Mouse (Mus musculus): ENCODE measurements around the gene Draxin. TPM values are rescaled to one million over a fixed set of nuclear protein-coding genes. Genes with fewer than 3 reads are reported as not detected.
"Not testable (repeated sequence)": the region's sequence is repeated elsewhere in the genome, so short reads cannot be mapped to it uniquely, and the experiment has no call there.

The Draxin gene
- polyA plus RNA-seq, 1 experiment from 2014 or later: 17.4 TPM

GRCm38 (mm10) chr4:148121982-148122693, 8.4 kb downstream of the Draxin start:
- Histone ChIP-seq H3K27me3 (ENCODE audit: control insufficient read depth, insufficient read depth, low read length) (no peaks in the 10 kb centered on the region), H3K9me3 (ENCODE audit: control insufficient read depth, low read length) (no peaks in the 10 kb centered on the region), H3K4me2 (replicated peaks) (no peak overlapping the region), H3K27ac (peak overlapping the region; percentile 72), H3K36me3 (replicated peaks; ENCODE audit: control insufficient read depth, insufficient read depth) (no peaks in the 10 kb centered on the region), H3K4me1 (replicated peaks; ENCODE audit: control insufficient read depth, insufficient read depth, low read length) (peaks cover 24% of the 10 kb centered on the region; the same call in 1 of the 2 replicates), H3K4me3 (replicated peaks; ENCODE audit: low read length) (no peak overlapping the region), H3K9ac (peak overlapping the region; percentile 44; the same call in 1 of the 2 replicates)
- 10% methylated on average over 6 of the region's 6 CpGs for WGBS
- DNase-seq (ENCODE audit: low spot score): peak; percentile 57
- peak; percentile 81 for ATAC-seq (ENCODE audit: low FRiP score)

GRCm38 (mm10) chr4:148121362-148121761, 9.1 kb downstream of the Draxin start:
- ATAC-seq (ENCODE audit: low FRiP score) (peak; percentile 62), DNase-seq (ENCODE audit: low spot score) (peak; percentile 78)
- no peak overlapping the region for H3K4me2 ChIP-seq (replicated peaks)
- 55% methylated on average over 4 of the region's 4 CpGs for WGBS
- H3K9me3 ChIP-seq (ENCODE audit: control insufficient read depth, low read length): no peaks in the 10 kb centered on the region
- H3K36me3 ChIP-seq (replicated peaks; ENCODE audit: control insufficient read depth, insufficient read depth): no peaks in the 10 kb centered on the region
- H3K27ac ChIP-seq: peak overlapping the region; percentile 72
- H3K9ac ChIP-seq: peak overlapping the region; percentile 44; the same call in 1 of the 2 replicates
- H3K27me3 ChIP-seq (ENCODE audit: control insufficient read depth, insufficient read depth, low read length): no peaks in the 10 kb centered on the region
- H3K4me1 ChIP-seq (replicated peaks; ENCODE audit: control insufficient read depth, insufficient read depth, low read length): peaks cover 24% of the 10 kb centered on the region; the same call in 1 of the 2 replicates
- H3K4me3 ChIP-seq (replicated peaks; ENCODE audit: low read length): no peak overlapping the region

GRCm38 (mm10) chr4:148120555-148120954, 9.9 kb downstream of the Draxin start:
- no peaks in the 10 kb centered on the region for H3K9me3 ChIP-seq (ENCODE audit: control insufficient read depth, low read length)
- no peaks in the 10 kb centered on the region for H3K27me3 ChIP-seq (ENCODE audit: control insufficient read depth, insufficient read depth, low read length)
- WGBS: 77% methylated on average over 9 of the region's 9 CpGs
- H3K9ac ChIP-seq: no peak overlapping the region
- no peak for DNase-seq (ENCODE audit: low spot score)
- peaks cover 24% of the 10 kb centered on the region; the same call in 1 of the 2 replicates for H3K4me1 ChIP-seq (replicated peaks; ENCODE audit: control insufficient read depth, insufficient read depth, low read length)
- peak overlapping the region; percentile 66 for H3K27ac ChIP-seq
- H3K36me3 ChIP-seq (replicated peaks; ENCODE audit: control insufficient read depth, insufficient read depth): no peaks in the 10 kb centered on the region
- ATAC-seq (ENCODE audit: low FRiP score): no peak
- H3K4me3 ChIP-seq (replicated peaks; ENCODE audit: low read length): no peak overlapping the region
- H3K4me2 ChIP-seq (replicated peaks): no peak overlapping the region

DNA sequence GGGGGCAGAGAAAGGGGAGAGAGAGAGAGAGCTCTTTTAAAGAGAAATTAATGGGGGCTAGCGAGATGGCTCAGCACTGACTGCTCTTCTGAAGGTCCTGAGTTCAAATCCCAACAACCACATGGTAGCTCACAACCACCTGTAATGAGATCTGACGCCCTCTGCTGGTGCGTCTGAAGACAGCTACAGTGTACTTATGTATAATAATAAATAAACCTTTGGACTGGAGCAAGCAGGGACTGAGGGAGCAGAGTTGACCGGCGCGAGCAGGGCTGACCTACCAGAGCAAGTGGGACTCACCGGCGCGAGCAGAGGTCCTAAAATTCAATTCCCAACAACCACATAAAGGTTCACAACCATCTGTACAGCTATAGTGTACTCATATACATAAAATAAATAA, 10.9 kb downstream of the Draxin start:
- 85% methylated on average over 9 of the region's 9 CpGs for WGBS
- not testable (repeated sequence) for DNase-seq (ENCODE audit: low spot score); H3K9me3 ChIP-seq (ENCODE audit: control insufficient read depth, low read length); H3K27ac ChIP-seq; H3K9ac ChIP-seq; ATAC-seq (ENCODE audit: low FRiP score); H3K27me3 ChIP-seq (ENCODE audit: control insufficient read depth, insufficient read depth, low read length); H3K36me3 ChIP-seq (replicated peaks; ENCODE audit: control insufficient read depth, insufficient read depth); H3K4me2 ChIP-seq (replicated peaks); H3K4me3 ChIP-seq (replicated peaks; ENCODE audit: low read length)
- peaks cover 24% of the 10 kb centered on the region; the same call in 1 of the 2 replicates for H3K4me1 ChIP-seq (replicated peaks; ENCODE audit: control insufficient read depth, insufficient read depth, low read length)

DNA sequence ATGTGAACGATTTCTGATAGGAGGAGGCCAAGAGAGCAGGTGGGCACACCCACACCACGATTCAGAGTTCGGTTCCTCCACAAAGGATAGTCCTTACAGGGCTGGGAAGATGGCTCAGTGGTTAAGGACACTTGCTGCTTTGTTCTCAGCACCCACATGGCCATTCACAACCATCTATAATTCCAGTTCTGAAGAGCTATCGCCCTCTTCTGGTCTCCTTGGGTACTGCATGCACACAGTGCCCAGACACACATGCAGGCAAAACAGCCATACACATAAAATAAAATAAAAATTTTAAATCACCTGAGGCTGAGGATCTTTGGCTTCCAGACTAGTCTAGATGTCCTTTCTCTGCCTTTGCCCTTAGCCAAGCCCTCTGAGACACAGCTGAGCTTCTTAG, 13.1 kb downstream of the Draxin start:
- Histone ChIP-seq H3K9me3 (ENCODE audit: control insufficient read depth, low read length) (no peaks in the 10 kb centered on the region), H3K36me3 (replicated peaks; ENCODE audit: control insufficient read depth, insufficient read depth) (peaks cover 12% of the 10 kb centered on the region), H3K4me3 (replicated peaks; ENCODE audit: low read length) (no peak overlapping the region), H3K27me3 (ENCODE audit: control insufficient read depth, insufficient read depth, low read length) (no peaks in the 10 kb centered on the region), H3K9ac (no peak overlapping the region), H3K27ac (no peak overlapping the region), H3K4me2 (replicated peaks) (no peak overlapping the region), H3K4me1 (replicated peaks; ENCODE audit: control insufficient read depth, insufficient read depth, low read length) (peaks cover 18% of the 10 kb centered on the region; the same call in 1 of the 2 replicates)
- WGBS: 74% methylated on average over 4 of the region's 4 CpGs
- no peak for DNase-seq (ENCODE audit: low spot score)
- ATAC-seq (ENCODE audit: low FRiP score): no peak

GRCm38 (mm10) chr4:148116657-148117056, 13.8 kb downstream of the Draxin start:
- Histone ChIP-seq H3K27ac (no peak overlapping the region), H3K36me3 (replicated peaks; ENCODE audit: control insufficient read depth, insufficient read depth) (peaks cover 12% of the 10 kb centered on the region), H3K4me3 (replicated peaks; ENCODE audit: low read length) (no peak overlapping the region), H3K4me2 (replicated peaks) (no peak overlapping the region), H3K27me3 (ENCODE audit: control insufficient read depth, insufficient read depth, low read length) (no peaks in the 10 kb centered on the region), H3K9me3 (ENCODE audit: control insufficient read depth, low read length) (no peaks in the 10 kb centered on the region), H3K9ac (no peak overlapping the region), H3K4me1 (replicated peaks; ENCODE audit: control insufficient read depth, insufficient read depth, low read length) (0 out of 2 replicates have a peak, but pooled peaks cover 10% of the 10 kb centered on the region)
- DNase-seq (ENCODE audit: low spot score) (no peak), ATAC-seq (ENCODE audit: low FRiP score) (no peak)
- 73% methylated on average over 4 of the region's 4 CpGs for WGBS

DNA sequence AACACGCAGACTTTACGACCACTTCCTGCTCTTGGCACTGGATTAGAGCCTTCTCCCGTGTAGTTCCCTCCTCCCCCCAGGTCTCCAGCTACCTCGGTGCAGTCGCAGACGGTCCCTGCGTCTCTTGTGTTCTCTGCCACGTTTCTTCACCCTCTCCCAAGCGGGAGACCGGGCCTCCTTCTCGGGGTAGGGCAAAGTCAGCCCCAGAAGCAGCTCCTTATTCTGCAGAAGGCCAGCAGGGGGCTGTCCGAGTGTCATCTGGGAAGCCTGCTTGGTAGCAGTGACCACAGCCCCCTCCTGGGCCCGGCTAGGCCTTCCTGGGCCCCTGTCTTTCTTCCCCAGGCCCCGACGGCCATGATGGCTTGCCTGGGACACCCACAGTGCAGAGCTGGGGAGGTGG, 15.0 kb downstream of the Draxin start:
- DNase-seq (ENCODE audit: low spot score): no peak
- Histone ChIP-seq H3K4me2 (replicated peaks) (no peak overlapping the region), H3K27ac (no peak overlapping the region), H3K27me3 (ENCODE audit: control insufficient read depth, insufficient read depth, low read length) (no peaks in the 10 kb centered on the region), H3K4me1 (replicated peaks; ENCODE audit: control insufficient read depth, insufficient read depth, low read length) (no peaks in the 10 kb centered on the region), H3K36me3 (replicated peaks; ENCODE audit: control insufficient read depth, insufficient read depth) (peaks cover 12% of the 10 kb centered on the region), H3K9ac (0 out of 2 replicates have a peak overlapping the region, but pooled peaks have one; percentile 0), H3K4me3 (replicated peaks; ENCODE audit: low read length) (no peak overlapping the region), H3K9me3 (ENCODE audit: control insufficient read depth, low read length) (no peaks in the 10 kb centered on the region)
- ATAC-seq (ENCODE audit: low FRiP score): no peak
- 5% methylated on average over 15 of the region's 15 CpGs for WGBS

DNA sequence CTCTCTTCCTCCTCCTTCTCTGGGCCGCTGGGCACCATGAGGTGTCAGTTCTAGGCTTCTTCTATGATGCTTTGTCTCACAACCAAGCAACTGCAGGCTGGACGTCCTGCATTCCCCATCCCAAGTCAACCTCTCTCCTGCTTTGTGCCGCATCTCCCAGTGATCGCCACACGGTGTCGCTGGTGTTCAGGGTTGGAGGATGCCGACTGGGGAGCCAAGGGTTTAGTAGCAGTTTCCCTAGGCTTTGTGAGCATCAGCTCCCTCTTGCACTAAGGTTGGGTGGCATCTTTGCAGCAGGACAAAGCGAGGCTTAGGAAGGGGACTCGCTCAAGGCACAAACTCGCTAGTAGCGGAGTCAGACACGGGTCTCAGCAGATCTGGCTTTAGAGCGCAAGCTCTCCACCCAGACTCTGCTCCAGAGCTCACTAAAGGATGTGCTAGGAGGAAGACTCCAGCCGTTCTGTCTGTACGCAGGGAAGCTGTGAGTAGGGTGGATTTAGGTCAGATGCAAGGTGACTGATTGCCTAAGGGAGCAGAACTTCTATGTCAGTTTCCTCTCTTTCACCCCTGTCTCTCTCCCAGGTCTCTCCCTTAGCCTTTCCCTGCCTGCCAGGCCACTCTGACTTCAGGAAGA, 15.6 kb downstream of the Draxin start:
- ATAC-seq (ENCODE audit: low FRiP score): peak; percentile 65; the same call in 1 of the 2 replicates
- peaks cover 18% of the 10 kb centered on the region for H3K36me3 ChIP-seq (replicated peaks; ENCODE audit: control insufficient read depth, insufficient read depth)
- 0 out of 2 replicates have a peak overlapping the region, but pooled peaks have one; percentile 0 for H3K9ac ChIP-seq
- 0 out of 2 replicates have a peak overlapping the region, but pooled peaks have one; percentile 17 for H3K4me2 ChIP-seq (replicated peaks)
- 5% methylated on average over 15 of the region's 15 CpGs for WGBS
- H3K9me3 ChIP-seq (ENCODE audit: control insufficient read depth, low read length): no peaks in the 10 kb centered on the region
- peak; percentile 86 for DNase-seq (ENCODE audit: low spot score)
- no peaks in the 10 kb centered on the region for H3K27me3 ChIP-seq (ENCODE audit: control insufficient read depth, insufficient read depth, low read length)
- H3K4me3 ChIP-seq (replicated peaks; ENCODE audit: low read length): no peak overlapping the region
- peak overlapping the region; percentile 58; the same call in 1 of the 2 replicates for H3K27ac ChIP-seq
- no peaks in the 10 kb centered on the region for H3K4me1 ChIP-seq (replicated peaks; ENCODE audit: control insufficient read depth, insufficient read depth, low read length)

GRCm38 (mm10) chr4:148112519-148112918, 18.0 kb downstream of the Draxin start:
- no peak for ATAC-seq (ENCODE audit: low FRiP score)
- no peaks in the 10 kb centered on the region for H3K27me3 ChIP-seq (ENCODE audit: control insufficient read depth, insufficient read depth, low read length)
- peaks cover 38% of the 10 kb centered on the region for H3K36me3 ChIP-seq (replicated peaks; ENCODE audit: control insufficient read depth, insufficient read depth)
- no peaks in the 10 kb centered on the region for H3K9me3 ChIP-seq (ENCODE audit: control insufficient read depth, low read length)
- 0 out of 2 replicates have a peak, but pooled peaks cover 7% of the 10 kb centered on the region for H3K4me1 ChIP-seq (replicated peaks; ENCODE audit: control insufficient read depth, insufficient read depth, low read length)
- DNase-seq (ENCODE audit: low spot score): no peak
- H3K9ac ChIP-seq: no peak overlapping the region
- 82% methylated on average over 12 of the region's 12 CpGs for WGBS
- no peak overlapping the region for H3K4me2 ChIP-seq (replicated peaks)
- H3K27ac ChIP-seq: no peak overlapping the region
- H3K4me3 ChIP-seq (replicated peaks; ENCODE audit: low read length): no peak overlapping the region
